In genomic region chr11:83450550-83450949, GRCm38 (mm10) we compare ENCODE assay signal across 23 mouse cellular contexts. TPM values are rescaled to one million over a fixed set of nuclear protein-coding genes. Genes with fewer than 3 reads are reported as not detected.
"Had no signal": no experiment of that assay in that cellular context is flagged by ENCODE, and none has a peak within 500 bp of the region (broad histone marks: within the 10 kb centered on the region; RNA-seq: fewer than 3 reads in every experiment).

No protein-coding gene starts in this region.

- H3K27ac ChIP-seq: lung, embryonic 15.5 days; macrophage; midbrain, embryonic 13.5 days; midbrain, embryonic 15.5 days; neural tube, embryonic 12.5 days; stomach, embryonic 15.5 days; stomach, postnatal 0 days had no signal

- H3K36me3 ChIP-seq: lung, embryonic 15.5 days; midbrain, embryonic 13.5 days; midbrain, embryonic 15.5 days; neural tube, embryonic 12.5 days; stomach, embryonic 15.5 days had no signal

- ATAC-seq: lung, postnatal 0 days; midbrain, embryonic 13.5 days; midbrain, embryonic 15.5 days had no signal

- H3K4me3 ChIP-seq: lung, embryonic 15.5 days; megakaryocyte, embryonic 14.5 days; midbrain, embryonic 13.5 days; midbrain, embryonic 15.5 days; neural tube, embryonic 12.5 days; stomach, embryonic 15.5 days had no signal

- H3K4me2 ChIP-seq: lung, embryonic 15.5 days; midbrain, embryonic 11.5 days; midbrain, embryonic 13.5 days; midbrain, embryonic 15.5 days; neural tube, embryonic 12.5 days; stomach, embryonic 15.5 days had no signal

- H3K9me3 ChIP-seq: lung, embryonic 15.5 days; megakaryocyte, embryonic 14.5 days; midbrain, embryonic 13.5 days; midbrain, embryonic 15.5 days; neural tube, embryonic 12.5 days; stomach, embryonic 15.5 days had no signal

- DNase-seq: lung, adult 2 months; lung, postnatal 14 days; lung, postnatal 36 days; right cerebral cortex, postnatal 14 days; thymus, adult 2 months; thymus, postnatal 25 days; thymus, postnatal 4 days had no signal

- H3K9ac ChIP-seq: lung, embryonic 15.5 days; midbrain, embryonic 13.5 days; midbrain, embryonic 15.5 days; neural tube, embryonic 12.5 days; stomach, embryonic 15.5 days had no signal

RNA-seq across cellular contexts. Expression of gene Mmp28, which starts 12.3 kb away (rescaled TPM):
- total RNA-seq: monocyte, adult 5-6 weeks; neutrophil, adult 5-6 weeks had no signal

RNA-seq across cellular contexts. Expression of gene 1700020L24Rik, which starts 13.1 kb away (rescaled TPM):
- total RNA-seq: midbrain, postnatal 0 days had no signal
- polyA plus RNA-seq: lung, adult 2 months; macrophage; midbrain, embryonic 13.5 days had no signal

RNA-seq across cellular contexts. Expression of gene Gas2l2, which starts 21.3 kb away (rescaled TPM):
- total RNA-seq: monocyte, adult 5-6 weeks; neutrophil, adult 5-6 weeks had no signal
- polyA plus RNA-seq: macrophage; midbrain, embryonic 11.5 days; neural tube, embryonic 12.5 days; spleen, adult 2 months; stomach, embryonic 15.5 days; testis, adult 2 months had no signal

RNA-seq across cellular contexts. Expression of gene Rasl10b, which starts 41.6 kb away (rescaled TPM):
- total RNA-seq: megakaryocyte progenitor cell, adult 5-6 weeks; monocyte, adult 5-6 weeks had no signal
